Mouse (Mus musculus): ENCODE results near the gene Rrbp1. TPM values are rescaled to one million over a fixed set of nuclear protein-coding genes. Genes with fewer than 3 reads are reported as not detected.

Gene Rrbp1
- polyA plus RNA-seq, 1 experiment from 2014 or later, result 48.0 TPM

Other genes with a start within 250 kb of the Rrbp1 start
- gene Bfsp1, start 148.1 kb downstream of the Rrbp1 start, polyA plus RNA-seq (2016; fragmentation: Nextera tagmentation; extraction: Ambion mirVana), result 1.7 and 2.2 TPM in 2 replicates
- gene Dstn, start 95.9 kb downstream of the Rrbp1 start, polyA plus RNA-seq (2016; fragmentation: Nextera tagmentation; extraction: Ambion mirVana), result 314 and 333 TPM in 2 replicates
- not detected in 2 replicates for gene Banf2, start 21.8 kb upstream of the Rrbp1 start, polyA plus RNA-seq (2016; fragmentation: Nextera tagmentation; extraction: Ambion mirVana)

All from midbrain, embryonic 10.5 days (tissue).